Mouse (Mus musculus) heart, postnatal 25 days (tissue): ENCODE data around the gene Hoxb8. TPM values are rescaled to one million over a fixed set of nuclear protein-coding genes. Genes with fewer than 3 reads are reported as not detected.
A peak's percentile ranks its signal among the peaks of the same experiment; 100 is the strongest.

Experiments
- DNase-seq: peaks from one replicate; pipeline ENCODE4 v3.0.0; 2022; ENCODE audit warnings: low spot score
- intact Hi-C: fragments of 180-260 bp; cut with DNase I; formaldehyde crosslinking; loops from one replicate; pipeline ENCODE4 v1.15.1; 2025
- microRNA-seq: library from miRNA; unstranded; fragments of <30 nt; microRNA quantifications from one replicate; pipeline ENCODE4 v1.2.0, GENCODE M21; 2022
- total RNA-seq, 2 experiments: library from RNA; stranded (reverse); gene quantifications; 2 replicates each; pipeline ENCODE4 v1.2.3; 2021

Gene Hoxb8
- total RNA-seq, 2 experiments from 2014 or later: not detected

GRCm38 (mm10) chr11:96324125-96324524, 42.4 kb downstream of the Hoxb8 start:
- intact Hi-C loops: no loop called here

GRCm38 (mm10) chr11:96324965-96325364, 43.3 kb downstream of the Hoxb8 start:
- DNase-seq: no peak
- intact Hi-C loops: no loop called here

More at GRCm38 (mm10) chr11:96324125-96324524, 42.4 kb downstream of the Hoxb8 start:
- no peak for DNase-seq

GRCm38 (mm10) chr11:96325747-96326212, 44.1 kb downstream of the Hoxb8 start:
- DNase-seq: no peak
- intact Hi-C loops: no loop called here

GRCm38 (mm10) chr11:96326705-96327104, 45.0 kb downstream of the Hoxb8 start:
- intact Hi-C loops: no loop called here
- DNase-seq: no peak

DNA sequence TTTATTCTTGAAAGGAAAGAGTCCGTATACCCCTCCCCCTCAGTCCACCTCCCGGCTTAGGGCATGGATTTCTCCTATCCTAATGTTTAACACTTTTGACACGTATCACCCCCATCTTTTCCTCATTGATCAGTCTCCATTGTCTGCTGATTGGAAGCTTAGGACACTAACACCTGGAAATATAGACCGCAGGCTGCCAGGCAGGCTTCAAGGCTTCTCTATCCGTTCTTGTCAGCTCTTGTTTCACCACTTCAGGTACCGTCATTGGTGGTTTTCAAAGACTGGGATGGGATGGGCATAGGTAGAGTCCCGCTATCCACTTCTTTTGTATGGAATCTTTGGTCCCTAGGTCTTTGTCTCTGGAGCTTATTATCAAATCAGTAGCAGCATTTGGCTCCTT, 45.4 kb downstream of the Hoxb8 start:
- no peak for DNase-seq
- intact Hi-C loops: no loop called here

GRCm38 (mm10) chr11:96327750-96328149, 46.0 kb downstream of the Hoxb8 start:
- no peak for DNase-seq
- intact Hi-C loops: no loop called here

DNA sequence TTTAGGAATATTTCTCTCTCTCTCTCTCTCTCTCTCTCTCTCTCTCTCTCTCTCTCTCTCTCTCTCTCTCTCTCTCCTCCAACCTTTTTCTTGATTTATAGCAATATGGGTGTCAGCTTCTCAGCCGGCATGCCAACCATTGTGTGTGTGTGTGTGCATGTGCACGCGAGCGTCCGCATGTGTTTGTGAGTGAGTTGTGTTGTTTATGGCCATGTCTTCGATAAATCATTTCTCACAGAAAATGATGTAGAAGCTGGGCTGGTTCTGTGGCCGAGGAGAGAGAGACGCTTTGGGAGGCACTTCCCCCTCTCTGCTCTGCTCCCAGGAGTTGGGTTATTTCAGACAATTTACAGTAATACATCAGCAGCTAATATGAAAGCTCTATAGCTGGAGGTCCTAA, 46.9 kb downstream of the Hoxb8 start:
- intact Hi-C loops: no loop called here
- no peak for DNase-seq

- no peak for DNase-seq
- intact Hi-C loops: no loop called here
These were observed 50.4 kb downstream of the Hoxb8 start for GRCm38 (mm10) chr11:96332105-96332504.

- intact Hi-C loops: no loop called here
These were observed 50.9 kb downstream of the Hoxb8 start for GRCm38 (mm10) chr11:96332618-96333032.

DNA sequence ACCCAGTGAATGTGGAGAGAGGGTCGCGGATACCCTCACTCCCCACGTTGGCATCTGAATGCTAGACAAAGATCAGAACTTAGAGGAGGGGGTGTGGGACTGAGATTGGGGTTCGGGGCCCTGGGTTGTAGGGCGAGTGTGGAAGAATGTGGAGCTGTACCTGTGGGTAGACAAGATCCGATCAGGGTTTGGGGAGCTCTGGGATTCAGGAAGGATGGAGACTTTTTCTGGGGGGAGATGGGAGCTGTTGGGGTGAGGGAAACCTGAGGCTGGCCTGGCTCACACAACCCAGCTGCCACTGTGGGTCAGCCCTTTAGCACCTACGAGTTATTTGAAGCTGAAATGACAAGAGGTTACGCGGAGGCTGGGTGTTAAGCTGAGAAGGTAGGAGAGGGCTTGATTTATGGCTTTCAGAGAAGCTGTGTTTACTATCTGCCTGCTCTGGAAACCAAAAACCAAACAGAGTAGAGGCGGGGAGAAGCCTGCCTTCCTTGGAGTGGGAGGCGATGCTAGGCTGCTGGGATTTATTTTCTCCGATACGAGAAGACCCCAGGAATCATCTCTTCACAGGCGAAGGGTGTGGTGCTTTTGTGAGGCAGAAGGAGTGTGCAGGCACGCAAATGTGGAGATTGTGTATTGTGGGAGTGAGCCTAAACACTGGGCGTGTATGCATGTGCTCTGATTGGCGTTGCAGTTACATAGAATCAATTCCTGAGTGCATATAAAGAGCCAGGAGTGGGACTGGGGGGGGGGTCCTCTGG, 51.7 kb downstream of the Hoxb8 start:
- intact Hi-C loops: no loop called here
- no peak for DNase-seq

More at GRCm38 (mm10) chr11:96332618-96333032, 50.9 kb downstream of the Hoxb8 start:
- DNase-seq: no peak

- no peak for DNase-seq
- intact Hi-C loops: no loop called here
These were observed 52.3 kb downstream of the Hoxb8 start for GRCm38 (mm10) chr11:96334002-96334364.

Small RNA genes lying within 50 kb of the gene (microRNA-seq; reads per million reads assigned to microRNA genes)
- 1,302 reads per million, percentile 81 among the genes with 10 or more reads in this experiment for gene Mir10a
- not detected for gene Mir196a-1

Other genes starting within 250 kb of the Hoxb8 start
- 10 to 100 TPM; 45.7 to 46.9 TPM for gene Snf8, start 247.0 kb upstream of the Hoxb8 start, total RNA-seq
- gene Ube2z, start 216.5 kb upstream of the Hoxb8 start, total RNA-seq: 10 to 100 TPM; 29.0 to 32.2 TPM
- 1,000 to 10,000 TPM; 3,505 to 3,833 TPM for gene Atp5g1, start 206.2 kb upstream of the Hoxb8 start, total RNA-seq
- gene Calcoco2, start 169.9 kb upstream of the Hoxb8 start, total RNA-seq: not detected
- gene Ttll6, start 148.1 kb upstream of the Hoxb8 start, total RNA-seq: not detected
- not detected for gene Hoxb13, start 87.6 kb upstream of the Hoxb8 start, total RNA-seq
- gene Hoxb9, start 10.4 kb upstream of the Hoxb8 start, total RNA-seq: not detected
- not detected for gene Hoxb7, start 4.7 kb downstream of the Hoxb8 start, total RNA-seq
- not detected for gene Hoxb6, start 10.6 kb downstream of the Hoxb8 start, total RNA-seq
- under 1 TPM; 0.10 to 0.14 TPM for gene Hoxb5, start 21.4 kb downstream of the Hoxb8 start, total RNA-seq
- under 1 TPM; 0.57 to 0.59 TPM for gene Hoxb4, start 36.4 kb downstream of the Hoxb8 start, total RNA-seq
- gene Hoxb3, start 41.4 kb downstream of the Hoxb8 start, total RNA-seq: under 1 TPM; 0.36 to 0.45 TPM
- gene Hoxb2, start 68.6 kb downstream of the Hoxb8 start, total RNA-seq: 1 to 10 TPM in 1 of 2 experiments, under 1 TPM in 1; 0.81 to 1.3 TPM
- not detected for gene Hoxb1, start 83.8 kb downstream of the Hoxb8 start, total RNA-seq
- under 1 TPM in 1 of 2 experiments, not detected in 1; 0.17 TPM for gene Skap1, start 182.7 kb downstream of the Hoxb8 start, total RNA-seq